Mouse (Mus musculus): ENCODE results near the gene Trappc10. TPM values are rescaled to one million over a fixed set of nuclear protein-coding genes. Genes with fewer than 3 reads are reported as not detected.
A peak's percentile ranks its signal among the peaks of the same experiment; 100 is the strongest.

Gene Trappc10
- polyA plus RNA-seq, 1 experiment from 2014 or later, result 16.1 TPM

DNA sequence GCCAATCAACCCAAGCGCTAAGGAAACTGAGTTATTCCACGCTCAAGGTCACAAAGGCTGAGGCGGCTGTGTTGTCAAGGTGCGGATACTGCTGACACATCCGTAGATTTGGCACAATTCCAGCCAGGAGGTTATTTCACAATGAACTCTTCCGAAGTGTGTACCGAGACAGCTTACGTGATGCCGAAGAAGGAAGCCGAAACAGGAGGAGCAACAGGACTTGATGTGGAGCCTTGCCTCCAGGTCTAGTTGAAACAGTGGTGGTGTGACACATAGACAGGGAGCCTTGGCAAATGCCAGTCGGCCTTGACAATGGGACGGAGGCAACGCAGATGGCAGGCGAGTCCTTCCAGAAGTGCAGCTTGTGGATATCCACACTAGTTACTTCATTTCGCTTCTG lies 86.4 kb downstream of the Trappc10 start:
- no peaks in the 10 kb centered on the region for H3K27me3 ChIP-seq
- H3K4me3 ChIP-seq (replicated peaks), result no peak overlapping the region
- no peaks in the 10 kb centered on the region for H3K9me3 ChIP-seq (replicated peaks)
- 75% methylated on average over 15 of the region's 15 CpGs for WGBS
- no peak overlapping the region for H3K4me2 ChIP-seq (replicated peaks)
- no peak overlapping the region for H3K9ac ChIP-seq
- ATAC-seq (ENCODE audit: insufficient number of reproducible peaks, low FRiP score, low TSS enrichment, low read depth), result no peak
- no peak overlapping the region for H3K27ac ChIP-seq (replicated peaks)
- H3K4me1 ChIP-seq, result peaks cover 12% of the 10 kb centered on the region; the same call in 1 of the 2 replicates
- peaks cover 22% of the 10 kb centered on the region for H3K36me3 ChIP-seq

DNA sequence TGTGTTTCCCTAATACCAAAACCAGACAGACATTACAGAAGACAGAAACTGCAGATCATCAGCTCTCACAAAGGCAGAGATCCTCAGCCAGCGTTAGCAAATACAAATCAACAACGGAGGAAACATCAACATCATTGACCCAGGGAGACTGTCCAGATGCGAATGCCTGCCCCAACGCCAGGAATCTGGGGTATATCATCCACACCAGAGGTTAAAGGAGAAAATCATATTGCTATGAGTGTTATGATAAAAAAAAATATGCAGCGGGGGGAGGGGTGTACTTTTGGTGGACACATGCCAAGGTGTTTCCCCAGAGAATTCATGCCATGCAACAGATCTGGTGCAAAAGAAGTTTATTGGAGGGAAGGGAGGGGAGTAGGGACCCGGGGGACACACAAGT lies 87.5 kb downstream of the Trappc10 start:
- H3K9ac ChIP-seq, result no peak overlapping the region
- WGBS, result 70% methylated on average over 6 of the region's 6 CpGs
- H3K4me2 ChIP-seq (replicated peaks), result no peak overlapping the region
- H3K9me3 ChIP-seq (replicated peaks), result no peaks in the 10 kb centered on the region
- H3K36me3 ChIP-seq, result peaks cover 11% of the 10 kb centered on the region; the same call in 1 of the 2 replicates
- H3K27me3 ChIP-seq, result no peaks in the 10 kb centered on the region
- peaks cover 12% of the 10 kb centered on the region; the same call in 1 of the 2 replicates for H3K4me1 ChIP-seq
- no peak overlapping the region for H3K27ac ChIP-seq (replicated peaks)
- H3K4me3 ChIP-seq (replicated peaks), result no peak overlapping the region
- ATAC-seq (ENCODE audit: insufficient number of reproducible peaks, low FRiP score, low TSS enrichment, low read depth), result no peak

DNA sequence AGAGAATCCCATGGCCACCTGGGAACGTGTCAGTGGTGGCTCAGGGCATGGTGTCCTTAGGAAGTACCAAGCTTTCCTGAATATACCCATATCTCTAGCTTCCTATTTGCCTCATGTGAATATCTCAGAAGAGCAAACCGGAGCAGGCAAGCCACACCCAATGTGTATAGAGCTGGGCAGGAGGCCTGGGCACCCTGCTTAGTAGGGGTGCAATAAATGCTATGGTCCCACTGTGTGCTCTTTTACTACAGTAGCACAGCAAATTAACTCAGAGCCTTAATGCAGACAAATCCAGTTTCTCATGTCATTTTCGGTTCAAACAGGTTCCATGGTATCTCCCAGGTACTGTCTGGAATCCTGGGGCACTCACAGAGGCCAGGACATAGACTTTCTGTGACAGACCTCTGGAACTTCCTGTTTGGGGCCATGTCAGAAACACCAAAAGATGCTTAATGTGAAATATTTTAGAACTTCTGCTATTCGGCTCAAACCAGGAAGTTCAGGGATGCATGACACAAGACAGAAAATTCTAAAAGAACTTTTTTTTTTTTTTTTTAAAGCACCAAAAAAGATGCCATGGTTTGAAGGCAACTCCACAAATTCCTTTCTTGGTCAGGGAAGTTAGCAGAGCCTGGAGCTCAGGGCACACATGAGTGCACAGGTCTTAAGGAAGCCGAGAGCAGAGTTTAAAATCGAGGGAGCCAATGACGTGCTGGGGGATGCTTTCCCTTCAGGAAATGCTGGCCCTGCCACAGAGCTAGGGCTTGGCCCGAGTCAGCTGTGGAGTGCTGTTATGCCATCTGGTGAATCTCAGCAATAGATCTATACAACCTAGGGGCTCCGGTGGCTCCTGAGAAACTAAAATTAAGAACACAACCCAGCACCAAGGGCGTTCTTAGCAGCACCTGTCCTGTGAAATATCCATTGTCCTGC lies 95.3 kb downstream of the Trappc10 start:
- 58% methylated on average over 10 of the region's 10 CpGs for WGBS
- Histone ChIP-seq H3K4me1 (no peaks in the 10 kb centered on the region), H3K9ac (no peak overlapping the region), H3K4me2 (replicated peaks) (no peak overlapping the region), H3K4me3 (replicated peaks) (no peak overlapping the region), H3K9me3 (replicated peaks) (no peaks in the 10 kb centered on the region), H3K27ac (replicated peaks) (no peak overlapping the region), H3K36me3 (no peaks in the 10 kb centered on the region), H3K27me3 (no peaks in the 10 kb centered on the region)
- no peak for ATAC-seq (ENCODE audit: insufficient number of reproducible peaks, low FRiP score, low TSS enrichment, low read depth)

DNA sequence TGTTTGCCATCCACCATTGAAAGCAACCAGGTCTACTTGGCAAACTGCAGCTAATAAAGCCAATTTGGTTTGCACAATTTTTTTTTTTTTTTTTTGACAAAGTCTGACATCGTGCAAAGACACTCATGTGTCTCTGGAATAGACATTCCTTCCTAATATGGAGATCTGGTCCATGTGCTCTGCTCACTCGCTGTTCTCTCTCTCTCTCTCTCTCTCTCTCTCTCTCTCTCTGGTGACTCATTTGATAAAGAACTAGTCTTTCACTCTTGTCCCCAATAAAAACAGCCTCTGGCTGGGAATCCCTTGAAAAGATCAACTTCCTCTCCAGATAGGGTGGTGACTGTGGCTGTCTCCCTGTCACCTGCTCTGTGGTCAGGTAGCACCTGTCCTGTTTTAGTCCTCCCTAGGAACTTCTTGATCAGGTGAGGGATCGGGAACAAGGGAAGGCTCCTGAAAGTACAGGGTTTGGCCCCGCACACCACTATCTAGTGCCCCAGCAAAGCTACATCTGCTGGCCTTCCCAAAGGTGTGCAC lies 96.5 kb downstream of the Trappc10 start:
- Histone ChIP-seq H3K9me3 (replicated peaks) (no peaks in the 10 kb centered on the region), H3K4me1 (no peaks in the 10 kb centered on the region), H3K4me2 (replicated peaks) (no peak overlapping the region), H3K27me3 (no peaks in the 10 kb centered on the region), H3K36me3 (no peaks in the 10 kb centered on the region), H3K4me3 (replicated peaks) (no peak overlapping the region), H3K27ac (replicated peaks) (no peak overlapping the region), H3K9ac (no peak overlapping the region)
- WGBS, result 68% methylated on average over 4 of the region's 4 CpGs
- no peak for ATAC-seq (ENCODE audit: insufficient number of reproducible peaks, low FRiP score, low TSS enrichment, low read depth)

DNA sequence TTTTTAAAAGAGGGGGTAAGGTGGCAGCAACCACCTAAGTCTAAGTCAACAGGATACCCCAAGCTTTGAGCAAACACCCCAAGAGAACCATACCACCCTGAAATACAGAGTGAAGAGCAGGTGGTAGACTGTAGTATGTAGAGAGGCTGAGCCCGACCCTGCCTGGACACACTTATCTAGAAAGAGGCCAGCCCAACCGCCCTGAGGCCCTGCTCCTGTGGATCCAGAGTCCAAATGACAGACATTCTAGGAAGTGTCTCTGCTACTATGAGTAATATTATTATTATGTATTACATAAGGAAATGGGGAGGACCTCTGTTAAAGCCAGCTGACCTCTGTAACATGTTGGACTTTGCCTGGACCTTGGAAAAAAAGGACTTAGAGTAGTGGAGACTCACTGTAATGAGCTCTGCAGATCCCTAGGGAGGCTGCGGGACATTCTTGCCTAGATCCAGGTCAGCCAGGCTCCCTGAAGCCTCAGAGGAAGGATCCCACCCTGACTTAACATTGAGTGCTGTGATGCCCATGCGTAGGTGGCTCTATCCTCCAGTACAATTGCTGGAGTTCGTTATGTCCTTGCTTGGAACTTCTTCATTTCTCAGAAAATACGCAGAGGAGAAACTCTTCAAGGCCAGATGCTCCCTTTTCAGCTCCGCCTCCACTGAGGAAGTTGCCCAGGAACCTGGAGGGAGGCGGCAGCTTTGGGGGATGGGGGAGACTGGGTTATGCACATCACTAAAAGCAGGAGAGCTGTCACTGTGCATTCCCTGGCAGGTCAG lies 100.5 kb downstream of the Trappc10 start:
- no peaks in the 10 kb centered on the region for H3K9me3 ChIP-seq (replicated peaks)
- WGBS, result 53% methylated on average over 8 of the region's 8 CpGs
- H3K27me3 ChIP-seq, result no peaks in the 10 kb centered on the region
- peaks cover 9% of the 10 kb centered on the region for H3K4me1 ChIP-seq
- H3K4me2 ChIP-seq (replicated peaks), result no peak overlapping the region
- H3K9ac ChIP-seq, result no peak overlapping the region
- H3K4me3 ChIP-seq (replicated peaks), result no peak overlapping the region
- H3K36me3 ChIP-seq, result no peaks in the 10 kb centered on the region
- ATAC-seq (ENCODE audit: insufficient number of reproducible peaks, low FRiP score, low TSS enrichment, low read depth), result no peak
- H3K27ac ChIP-seq (replicated peaks), result no peak overlapping the region

DNA sequence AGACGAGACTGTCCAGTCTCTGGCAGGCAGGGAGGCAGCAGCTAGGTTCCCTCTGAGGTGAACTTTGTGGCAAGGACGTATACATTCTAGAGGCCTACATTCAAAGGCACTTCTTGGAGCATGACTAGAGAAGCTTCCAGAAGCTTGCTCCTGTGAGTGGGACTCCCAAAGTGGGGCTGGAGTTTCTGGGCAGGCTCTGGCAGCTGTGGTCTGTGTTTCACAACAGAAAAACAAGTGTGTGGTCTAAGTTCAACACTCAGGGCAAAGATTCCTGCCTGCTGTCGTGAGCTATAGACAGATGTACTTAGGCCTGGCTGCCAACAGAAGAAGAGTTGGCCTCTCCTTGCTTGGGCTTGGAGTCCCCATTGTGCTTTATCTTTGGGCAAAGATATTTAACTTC lies 103.6 kb downstream of the Trappc10 start:
- WGBS, result 71% methylated on average over 3 of the region's 3 CpGs
- H3K27me3 ChIP-seq, result no peaks in the 10 kb centered on the region
- no peak overlapping the region for H3K9ac ChIP-seq
- H3K4me2 ChIP-seq (replicated peaks), result no peak overlapping the region
- peaks cover 13% of the 10 kb centered on the region for H3K4me1 ChIP-seq
- no peak for ATAC-seq (ENCODE audit: insufficient number of reproducible peaks, low FRiP score, low TSS enrichment, low read depth)
- no peak overlapping the region for H3K27ac ChIP-seq (replicated peaks)
- H3K9me3 ChIP-seq (replicated peaks), result no peaks in the 10 kb centered on the region
- H3K4me3 ChIP-seq (replicated peaks), result no peak overlapping the region
- H3K36me3 ChIP-seq, result no peaks in the 10 kb centered on the region

DNA sequence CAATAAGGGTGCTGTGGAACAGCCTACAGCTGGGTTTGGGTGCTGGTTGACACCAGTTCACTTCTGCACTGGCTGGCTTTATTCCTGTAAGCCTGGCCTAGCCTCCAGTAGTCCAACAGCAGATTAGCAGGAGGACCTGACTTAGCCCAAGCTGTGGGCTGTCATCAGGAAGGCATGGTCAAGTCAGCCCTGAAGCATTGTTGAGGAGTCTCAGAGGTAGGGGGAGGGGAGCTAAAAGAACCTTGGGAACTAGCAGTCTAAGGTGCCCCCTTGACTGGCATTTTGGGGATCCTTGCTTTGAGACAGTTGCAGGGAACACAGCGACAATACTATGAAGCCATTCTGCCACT lies 104.2 kb downstream of the Trappc10 start:
- no peak overlapping the region for H3K4me3 ChIP-seq (replicated peaks)

DNA sequence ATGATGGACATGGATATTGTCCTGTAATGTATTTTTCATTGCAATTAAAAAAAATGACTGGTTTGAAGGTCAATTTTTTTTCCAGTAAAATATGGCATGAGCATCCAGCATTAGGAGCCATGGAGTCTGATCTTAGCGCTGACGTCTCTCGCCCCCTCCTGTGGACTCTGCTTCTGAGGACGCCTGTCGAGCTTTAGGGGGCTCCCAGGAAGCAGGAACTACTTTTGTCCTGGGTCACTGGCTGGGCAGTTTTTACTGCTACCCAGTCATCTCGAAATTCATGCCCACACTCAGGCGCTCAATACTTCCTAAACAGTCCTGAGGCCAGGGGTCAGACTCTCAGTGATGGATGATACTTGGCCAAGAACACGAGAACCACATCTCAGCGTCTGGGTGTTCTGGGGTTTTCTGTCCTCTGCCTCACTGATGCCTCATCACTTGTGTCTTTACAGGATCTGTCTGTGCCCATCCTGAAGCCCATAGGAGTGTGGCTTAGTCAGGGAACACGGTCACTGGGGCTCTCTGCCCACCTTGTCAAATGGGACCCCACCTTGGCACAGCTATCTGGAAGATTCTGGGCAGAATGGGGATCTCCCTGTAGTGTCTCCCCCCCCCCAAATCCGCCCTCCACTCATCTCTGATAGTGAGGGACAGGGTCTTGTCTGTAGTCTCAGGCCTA lies 104.7 kb downstream of the Trappc10 start:
- no peak overlapping the region for H3K4me3 ChIP-seq (replicated peaks)
- peaks cover 23% of the 10 kb centered on the region for H3K4me1 ChIP-seq
- WGBS, result 78% methylated on average over 11 of the region's 11 CpGs
- no peak overlapping the region for H3K9ac ChIP-seq
- no peaks in the 10 kb centered on the region for H3K27me3 ChIP-seq
- H3K4me2 ChIP-seq (replicated peaks), result no peak overlapping the region
- no peak for ATAC-seq (ENCODE audit: insufficient number of reproducible peaks, low FRiP score, low TSS enrichment, low read depth)
- H3K27ac ChIP-seq (replicated peaks), result peak overlapping the region; percentile 86
- H3K9me3 ChIP-seq (replicated peaks), result no peaks in the 10 kb centered on the region
- no peaks in the 10 kb centered on the region for H3K36me3 ChIP-seq

More for the DNA sequence above, 104.2 kb downstream of the Trappc10 start:
- Histone ChIP-seq H3K27ac (replicated peaks) (no peak overlapping the region), H3K4me2 (replicated peaks) (no peak overlapping the region), H3K27me3 (no peaks in the 10 kb centered on the region), H3K9ac (no peak overlapping the region), H3K4me1 (peaks cover 18% of the 10 kb centered on the region), H3K36me3 (no peaks in the 10 kb centered on the region), H3K9me3 (replicated peaks) (no peaks in the 10 kb centered on the region)
- WGBS, result 94% methylated on average over 1 of the region's 1 CpGs
- ATAC-seq (ENCODE audit: insufficient number of reproducible peaks, low FRiP score, low TSS enrichment, low read depth), result no peak

DNA sequence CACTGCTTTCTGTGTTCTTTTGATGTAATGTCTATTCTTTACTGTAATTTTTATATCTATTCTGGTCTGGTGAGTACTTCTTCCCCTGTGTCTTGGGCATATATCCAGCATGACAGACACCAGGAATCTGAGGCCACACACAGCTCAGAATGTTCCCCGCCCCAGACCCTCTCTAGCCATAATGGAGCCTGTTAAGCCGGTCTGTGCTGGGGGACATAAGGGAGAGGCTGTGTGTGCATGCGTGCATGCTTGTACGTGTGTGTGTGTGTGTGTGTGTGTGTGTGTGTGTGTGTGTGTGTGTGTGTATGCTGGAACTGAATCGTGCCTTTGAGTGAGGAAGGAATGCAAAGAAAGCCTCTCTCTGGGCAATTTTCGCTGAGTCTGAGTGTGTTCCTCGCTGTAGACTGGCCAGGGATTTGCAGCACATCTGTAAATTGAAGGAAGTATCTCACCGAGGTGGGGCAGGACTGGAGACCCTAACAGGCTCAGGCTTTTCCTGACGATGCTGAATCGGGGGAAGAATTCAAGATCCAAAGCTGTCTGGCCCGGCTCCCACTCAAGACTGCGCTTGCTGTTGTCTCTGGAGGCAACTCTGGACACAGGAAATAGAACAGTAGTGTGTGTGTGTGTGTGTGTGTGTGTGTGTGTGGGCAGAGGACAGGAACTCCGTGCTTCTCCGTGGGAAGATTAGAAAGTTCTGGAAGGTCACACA lies 105.5 kb downstream of the Trappc10 start:
- H3K9ac ChIP-seq, result no peak overlapping the region
- peaks cover 28% of the 10 kb centered on the region for H3K4me1 ChIP-seq
- 16% methylated on average over 14 of the region's 14 CpGs for WGBS
- H3K9me3 ChIP-seq (replicated peaks), result no peaks in the 10 kb centered on the region
- peak overlapping the region; percentile 22 for H3K4me2 ChIP-seq (replicated peaks)
- peak; percentile 78 for ATAC-seq (ENCODE audit: insufficient number of reproducible peaks, low FRiP score, low TSS enrichment, low read depth)
- no peaks in the 10 kb centered on the region for H3K36me3 ChIP-seq
- H3K27ac ChIP-seq (replicated peaks), result peak overlapping the region; percentile 86
- H3K4me3 ChIP-seq (replicated peaks), result no peak overlapping the region
- no peaks in the 10 kb centered on the region for H3K27me3 ChIP-seq

DNA sequence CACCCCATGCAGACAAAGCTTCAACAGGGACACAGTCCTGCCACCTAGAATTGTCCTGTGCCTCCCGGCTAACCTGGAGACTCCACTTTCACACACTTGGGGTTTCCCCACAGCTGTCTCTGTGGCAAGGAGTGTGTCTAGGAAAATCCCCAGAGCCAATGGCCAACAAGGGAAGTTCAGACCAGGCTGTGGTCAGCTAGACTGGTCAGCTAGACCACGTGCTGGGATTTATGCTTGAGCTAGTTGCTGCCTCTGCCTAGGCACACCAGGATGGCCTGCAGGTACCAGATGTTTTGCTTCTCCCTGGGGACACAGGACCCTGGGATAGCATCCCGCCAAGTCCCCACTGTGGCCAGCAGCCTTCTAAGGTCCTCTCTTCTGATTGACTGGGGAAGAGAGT lies 107.2 kb downstream of the Trappc10 start:
- no peak for ATAC-seq (ENCODE audit: insufficient number of reproducible peaks, low FRiP score, low TSS enrichment, low read depth)
- Histone ChIP-seq H3K27ac (replicated peaks) (no peak overlapping the region), H3K36me3 (no peaks in the 10 kb centered on the region), H3K9ac (no peak overlapping the region), H3K4me3 (replicated peaks) (no peak overlapping the region), H3K4me1 (peaks cover 28% of the 10 kb centered on the region), H3K9me3 (replicated peaks) (no peaks in the 10 kb centered on the region), H3K27me3 (no peaks in the 10 kb centered on the region), H3K4me2 (replicated peaks) (no peak overlapping the region)
- WGBS, result 85% methylated on average over 3 of the region's 3 CpGs

Data from embryonic facial prominence, embryonic 15.5 days (tissue).